Mouse (Mus musculus) MEL (cell line): ENCODE data around the gene Armh4.

Experiments
- CHD1 ChIP-seq: IDR thresholded peaks from 2 replicates; pipeline ENCODE4 v1.6.1; 2012; ENCODE audit warnings: low read depth, mild to moderate bottlenecking, inconsistent platforms, low read length, improper control_type of control experiment
- CTCF ChIP-seq, 3 experiments: IDR thresholded peaks in 2 of 3; conservative IDR thresholded peaks in 1 of 3; 2 replicates each; pipeline ENCODE4 v1.5.1; 2011 to 2012; ENCODE audit warnings: low read length in 3 of 3, low read depth in 2 of 3, mild to moderate bottlenecking in 2 of 3, improper control_type of control experiment in 1 of 3, inconsistent platforms in 1 of 3, mixed read lengths in 1 of 3, moderate library complexity in 1 of 3; ENCODE audit not compliant: control insufficient read depth in 1 of 3, insufficient read depth in 1 of 3, poor library complexity in 1 of 3, severe bottlenecking in 1 of 3
- E2F4 ChIP-seq: IDR thresholded peaks from 2 replicates; pipeline ENCODE4 v1.6.1; 2011; ENCODE audit warnings: low read depth, low read length, improper control_type of control experiment, borderline replicate concordance
- EP300 ChIP-seq, 2 experiments: IDR thresholded peaks; 2 replicates each; pipeline ENCODE4 v1.6.1; 2011; ENCODE audit warnings: improper control_type of control experiment in 2 of 2, low read length in 2 of 2, low read depth in 1 of 2, mild to moderate bottlenecking in 1 of 2
- GATA1 ChIP-seq: IDR thresholded peaks from 2 replicates; pipeline ENCODE4 v1.6.1; 2011; ENCODE audit warnings: low read depth, low read length, improper control_type of control experiment
- HCFC1 ChIP-seq: IDR thresholded peaks from 2 replicates; pipeline ENCODE4 v1.6.1; 2012; ENCODE audit warnings: low read depth, mild to moderate bottlenecking, inconsistent platforms, low read length, improper control_type of control experiment, moderate library complexity
- MAFK ChIP-seq: IDR thresholded peaks from 2 replicates; pipeline ENCODE4 v1.6.1; 2011; ENCODE audit warnings: low read depth, mild to moderate bottlenecking, low read length, improper control_type of control experiment, borderline replicate concordance
- NRF1 ChIP-seq: IDR thresholded peaks from 2 replicates; pipeline ENCODE4 v1.6.1; 2014; ENCODE audit warnings: low read depth, mild to moderate bottlenecking, inconsistent platforms, low read length, improper control_type of control experiment, moderate library complexity; ENCODE audit not compliant: poor library complexity, insufficient read depth, severe bottlenecking
- POLR2A ChIP-seq, 2 experiments: IDR thresholded peaks; 2 replicates each; pipeline ENCODE4 v1.6.1; 2011 to 2012; ENCODE audit warnings: low read length in 2 of 2, mild to moderate bottlenecking in 2 of 2, control low read depth in 1 of 2, improper control_type of control experiment in 1 of 2, low read depth in 1 of 2, moderate library complexity in 1 of 2; ENCODE audit not compliant: control insufficient read depth in 1 of 2, insufficient read depth in 1 of 2, poor library complexity in 1 of 2
- RAD21 ChIP-seq: IDR thresholded peaks from 2 replicates; pipeline ENCODE4 v1.6.1; 2011; ENCODE audit warnings: mild to moderate bottlenecking, low read depth, low read length, improper control_type of control experiment

DNA sequence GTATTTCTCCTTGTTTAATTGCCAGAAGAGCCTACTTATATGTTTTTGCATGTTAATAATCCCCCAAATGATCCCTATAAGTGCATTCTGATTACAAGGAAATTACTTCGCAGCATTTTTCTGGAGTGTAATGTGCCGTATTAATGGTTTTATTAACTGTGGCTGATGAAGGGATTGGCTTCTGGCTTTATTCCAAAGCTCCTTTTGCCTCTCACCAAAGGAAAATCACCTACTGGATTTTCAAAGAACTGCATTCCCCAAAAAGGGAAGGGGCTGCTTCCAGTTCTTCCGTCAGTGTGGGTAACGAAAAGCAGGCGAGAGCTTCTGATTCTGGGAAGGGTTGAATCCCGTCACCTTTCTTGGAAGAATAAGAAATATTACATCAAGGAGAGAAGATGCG, 43.9 kb downstream of the Armh4 start:
- no peak for TF ChIP-seq CTCF (IDR thresholded peaks at IDR 0.05 in 2 of 3, conservative IDR thresholded peaks at IDR 0.05 in 1 of 3; ENCODE audit: control insufficient read depth in 1 of 3, insufficient read depth in 1 of 3, low read depth in 2 of 3, low read length in 3 of 3, poor library complexity in 1 of 3, severe bottlenecking in 1 of 3)
- no peak for TF ChIP-seq NRF1
- no peak for TF ChIP-seq MAFK
- TF ChIP-seq HCFC1: no peak
- TF ChIP-seq RAD21: no peak
- no peak for TF ChIP-seq GATA1
- no peak for TF ChIP-seq CHD1
- no peak for TF ChIP-seq E2F4
- TF ChIP-seq EP300 (IDR thresholded peaks at IDR 0.05; ENCODE audit: low read depth in 1 of 2, low read length in 2 of 2): no peak
- TF ChIP-seq POLR2A (IDR thresholded peaks at IDR 0.05; ENCODE audit: control insufficient read depth in 1 of 2, insufficient read depth in 1 of 2, low read depth in 1 of 2, low read length in 2 of 2, poor library complexity in 1 of 2): no peak
